Mouse (Mus musculus) hematopoietic stem cell, adult 5-6 weeks (primary cell): ENCODE data around the gene Bcl2l1. TPM values are rescaled to one million over a fixed set of nuclear protein-coding genes. Genes with fewer than 3 reads are reported as not detected.

Experiments
- ATAC-seq, 2 experiments: fragments of 125-278 bp in 1 of 2; replicated peaks in 1 of 2; 2 replicates each; pipeline ENCODE4 v1.8.0; 2016 to 2017; ENCODE audit warnings: inconsistent platforms in 2 of 2, mild to moderate bottlenecking in 2 of 2, moderate number of reproducible peaks in 2 of 2, low read depth in 1 of 2, moderate TSS enrichment in 1 of 2; ENCODE audit not compliant: low FRiP score in 2 of 2, poor library complexity in 2 of 2, severe bottlenecking in 2 of 2, insufficient read depth in 1 of 2, low TSS enrichment in 1 of 2
- total RNA-seq: library from RNA; stranded (forward); fragments of 172-1452, 232-1000 nt; gene quantifications from 2 replicates; pipeline ENCODE4 v1.2.3, GENCODE M21; 2017

Gene Bcl2l1
- total RNA-seq, 1 experiment from 2014 or later, result 11.6 TPM

- ATAC-seq, result no peak
Measured at GRCm38 (mm10) chr2:152826481-152826880, 5.0 kb downstream of the Bcl2l1 start.

GRCm38 (mm10) chr2:152825713-152826112, 5.8 kb downstream of the Bcl2l1 start:
- ATAC-seq, result no peak

GRCm38 (mm10) chr2:152825168-152825697, 6.3 kb downstream of the Bcl2l1 start:
- no peak for ATAC-seq

GRCm38 (mm10) chr2:152824438-152825167, 6.9 kb downstream of the Bcl2l1 start:
- no peak for ATAC-seq

GRCm38 (mm10) chr2:152823770-152824169, 7.8 kb downstream of the Bcl2l1 start:
- no peak for ATAC-seq

GRCm38 (mm10) chr2:152821566-152821965, 10.0 kb downstream of the Bcl2l1 start:
- no peak for ATAC-seq

- ATAC-seq, result no peak
Measured at GRCm38 (mm10) chr2:152821023-152821422, 10.5 kb downstream of the Bcl2l1 start.

- ATAC-seq, result no peak
Measured at GRCm38 (mm10) chr2:152820369-152820768, 11.2 kb downstream of the Bcl2l1 start.

GRCm38 (mm10) chr2:152819926-152820325, 11.6 kb downstream of the Bcl2l1 start:
- ATAC-seq, result no peak

- no peak for ATAC-seq
Measured at GRCm38 (mm10) chr2:152819097-152819624, 12.4 kb downstream of the Bcl2l1 start.

GRCm38 (mm10) chr2:152818679-152819078, 12.8 kb downstream of the Bcl2l1 start:
- no peak for ATAC-seq

GRCm38 (mm10) chr2:152817596-152818291, 13.8 kb downstream of the Bcl2l1 start:
- peak; percentile 20 to 39 for ATAC-seq

- ATAC-seq, result no peak
Measured at GRCm38 (mm10) chr2:152816657-152817348, 14.7 kb downstream of the Bcl2l1 start.

- peak in 1 of 2 experiments; percentile 30; a peak in 1 of 4 replicates for ATAC-seq
Measured at GRCm38 (mm10) chr2:152815879-152816656, 15.5 kb downstream of the Bcl2l1 start.

- no peak for ATAC-seq
Measured at GRCm38 (mm10) chr2:152814213-152814874, 17.2 kb downstream of the Bcl2l1 start.

- ATAC-seq, result no peak
Measured at GRCm38 (mm10) chr2:152813232-152813631, 18.3 kb downstream of the Bcl2l1 start.
